Mouse (Mus musculus) fibroblast of lung, adult 2 months (primary cell): ENCODE results near the gene Sdsl.
"Not testable (repeated sequence)": the region's sequence is repeated elsewhere in the genome, so short reads cannot be mapped to it uniquely, and the experiment has no call there.

Experiments used
- DNase-seq: peaks from one replicate; pipeline ENCODE4 v3.0.0-alpha.2; 2011; ENCODE audit warnings: low read depth

Sdsl gene

GRCm38 (mm10) chr5:120472770-120473169 is at the start of gene Sdsl:
TSS of gene Sdsl (minus strand) at chr5:120472810.
- DNase-seq = no peak

- DNase-seq = peak; percentile 89
Measured at GRCm38 (mm10) chr5:120517552-120517951, 44.9 kb upstream of the Sdsl start.

- DNase-seq = no peak
Measured at GRCm38 (mm10) chr5:120516221-120516984, 43.8 kb upstream of the Sdsl start.

- DNase-seq = no peak
Measured at GRCm38 (mm10) chr5:120515451-120515850, 42.8 kb upstream of the Sdsl start.

- no peak for DNase-seq
Measured at GRCm38 (mm10) chr5:120514754-120515153, 42.1 kb upstream of the Sdsl start.

GRCm38 (mm10) chr5:120514031-120514677 is 41.5 kb upstream of the Sdsl start:
- no peak for DNase-seq

GRCm38 (mm10) chr5:120512911-120513555 is 40.4 kb upstream of the Sdsl start:
- no peak for DNase-seq

GRCm38 (mm10) chr5:120511643-120512220 is 39.1 kb upstream of the Sdsl start:
- DNase-seq = no peak

- DNase-seq = no peak
Measured at GRCm38 (mm10) chr5:120510982-120511642, 38.5 kb upstream of the Sdsl start, which contains the start of gene Slc8b1. TSS of gene Slc8b1 (plus strand) at chr5:120511168.

- DNase-seq = no peak
Measured at GRCm38 (mm10) chr5:120507311-120507710, 34.7 kb upstream of the Sdsl start.

GRCm38 (mm10) chr5:120506490-120506889 is 33.9 kb upstream of the Sdsl start:
- DNase-seq = no peak

GRCm38 (mm10) chr5:120505781-120506180 is 33.2 kb upstream of the Sdsl start:
- DNase-seq = no peak

- DNase-seq = no peak
Measured at GRCm38 (mm10) chr5:120505368-120505767, 32.8 kb upstream of the Sdsl start.

- no peak for DNase-seq
Measured at GRCm38 (mm10) chr5:120503144-120503795, 30.7 kb upstream of the Sdsl start, which contains the start of gene Plbd2. TSS of gene Plbd2 (minus strand) at chr5:120503625.

- DNase-seq = no peak
Measured at GRCm38 (mm10) chr5:120502675-120503143, 30.1 kb upstream of the Sdsl start.

- DNase-seq = no peak
Measured at GRCm38 (mm10) chr5:120502147-120502621, 29.6 kb upstream of the Sdsl start.

GRCm38 (mm10) chr5:120500609-120501008 is 28.0 kb upstream of the Sdsl start:
- DNase-seq = not testable (repeated sequence)

GRCm38 (mm10) chr5:120499202-120499601 is 26.6 kb upstream of the Sdsl start:
- no peak for DNase-seq

GRCm38 (mm10) chr5:120497071-120497470 is 24.5 kb upstream of the Sdsl start:
- DNase-seq = no peak

- DNase-seq = no peak
Measured at GRCm38 (mm10) chr5:120495703-120496226, 23.2 kb upstream of the Sdsl start.
